Mouse (Mus musculus) cerebellum, adult 9-10 months (tissue): Measurements from ENCODE around the gene Olfr601.
"Not testable (repeated sequence)": the region's sequence is repeated elsewhere in the genome, so short reads cannot be mapped to it uniquely, and the experiment has no call there.

Source experiments
- DNase-seq: peaks from one replicate; pipeline ENCODE4 v3.0.0; 2022

Gene Olfr601

DNA sequence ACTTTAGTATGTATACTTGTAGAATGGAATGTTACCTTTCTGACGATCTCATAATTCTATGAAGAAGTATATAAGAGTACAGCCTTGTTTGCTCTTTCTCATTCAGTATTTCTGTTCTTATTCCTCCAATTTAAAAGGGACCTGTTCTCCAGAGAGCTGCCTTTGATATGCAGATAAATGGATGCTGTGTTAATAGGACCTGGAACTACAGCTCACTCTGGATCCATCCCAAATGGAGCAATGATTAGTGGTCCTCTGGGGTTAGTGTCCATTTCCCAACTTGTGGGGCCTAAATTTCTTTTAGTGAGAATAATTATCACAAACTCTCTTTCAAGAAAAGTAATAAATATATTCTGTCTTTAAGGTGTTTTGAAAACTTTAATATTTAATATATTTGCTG, at the start of gene Olfr601:
Gene Olfr601, minus strand, starts transcription at position 101 of the 400 bp plus-strand sequence.
- no peak for DNase-seq

DNA sequence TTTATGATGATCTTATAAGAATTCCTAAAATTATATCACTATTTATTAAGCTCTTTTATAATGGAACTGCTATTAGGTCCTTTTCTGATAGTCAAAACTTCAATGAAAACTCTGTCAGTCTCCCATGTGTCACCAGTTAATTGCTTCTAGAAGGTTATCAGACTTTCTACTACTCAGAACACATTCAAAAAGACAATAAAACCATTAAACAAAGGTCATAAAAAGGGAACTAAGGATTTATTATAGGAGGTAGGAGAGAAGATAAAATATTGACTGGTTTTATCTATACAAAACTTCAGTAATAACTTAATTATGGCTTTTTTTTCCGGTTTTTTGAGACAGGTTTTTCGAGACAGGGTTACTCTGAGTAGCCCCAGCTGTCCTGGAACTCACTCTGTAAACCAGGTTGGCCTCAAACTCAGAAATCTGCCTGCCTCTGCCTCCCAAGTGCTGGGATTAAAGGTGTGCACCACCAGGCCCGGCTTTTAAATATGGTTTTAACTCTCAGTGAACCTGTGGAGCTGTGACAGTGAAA, 44.1 kb upstream of the Olfr601 start:
- not testable (repeated sequence) for DNase-seq

DNA sequence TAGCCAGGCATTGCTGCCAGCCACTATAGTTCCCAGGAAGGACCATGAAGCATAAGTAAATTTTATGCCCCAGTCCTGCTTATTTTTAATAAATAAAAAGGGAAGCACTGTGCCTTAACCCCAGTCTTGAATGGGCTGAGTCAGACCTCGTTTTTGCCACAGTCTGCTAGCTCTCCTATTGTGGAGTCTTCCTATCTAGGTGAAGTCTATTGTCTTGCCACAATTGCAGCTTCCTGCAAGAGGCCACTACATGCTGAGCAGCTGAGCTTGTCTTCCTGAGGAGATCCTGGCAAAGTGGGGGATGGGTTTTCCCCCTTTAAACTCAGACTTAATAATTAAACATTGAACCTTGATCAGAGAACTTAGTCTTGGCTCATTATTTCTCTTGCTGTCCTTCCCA, 36.5 kb upstream of the Olfr601 start:
- no peak for DNase-seq

DNA sequence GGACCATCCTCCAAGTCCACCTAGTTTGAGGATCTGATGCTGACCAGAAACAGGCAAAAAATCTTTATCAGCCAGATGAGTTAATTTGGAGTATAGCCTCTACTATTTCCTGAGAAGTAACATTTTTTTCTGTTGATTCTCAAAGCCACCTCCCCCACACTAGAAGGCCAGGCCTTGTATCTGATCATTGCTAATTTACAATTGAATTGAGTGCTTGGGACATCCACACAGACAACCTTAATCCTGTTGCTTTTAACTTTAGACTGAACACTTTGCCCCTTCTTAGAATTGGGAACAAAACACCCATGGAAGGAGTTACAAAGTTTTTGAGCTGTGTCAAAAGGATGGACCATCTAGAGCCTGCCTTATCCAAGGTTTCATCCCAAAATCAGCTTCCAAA, 35.3 kb upstream of the Olfr601 start:
- no peak for DNase-seq

DNA sequence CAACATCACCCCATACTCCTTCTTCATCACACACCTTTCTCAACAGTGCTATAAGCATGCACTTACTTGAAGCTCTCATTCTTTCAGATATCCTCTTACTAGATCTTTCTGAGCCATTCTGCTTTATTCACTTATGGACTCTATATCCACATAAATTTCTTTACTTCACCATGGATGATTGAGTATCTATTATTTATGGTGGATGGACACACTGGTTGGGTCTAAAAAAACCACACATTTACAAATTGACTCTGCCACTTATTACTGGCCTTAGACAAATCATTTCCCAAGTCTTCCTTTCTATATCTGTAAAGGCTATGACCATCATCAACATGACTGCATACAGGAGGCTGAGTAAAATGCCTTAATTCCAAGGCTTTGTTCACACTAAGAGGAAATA, 23.6 kb upstream of the Olfr601 start, which contains the start of gene Olfr603:
Gene Olfr603, minus strand, starts transcription at position 101 of the 400 bp plus-strand sequence.
- no peak for DNase-seq

DNA sequence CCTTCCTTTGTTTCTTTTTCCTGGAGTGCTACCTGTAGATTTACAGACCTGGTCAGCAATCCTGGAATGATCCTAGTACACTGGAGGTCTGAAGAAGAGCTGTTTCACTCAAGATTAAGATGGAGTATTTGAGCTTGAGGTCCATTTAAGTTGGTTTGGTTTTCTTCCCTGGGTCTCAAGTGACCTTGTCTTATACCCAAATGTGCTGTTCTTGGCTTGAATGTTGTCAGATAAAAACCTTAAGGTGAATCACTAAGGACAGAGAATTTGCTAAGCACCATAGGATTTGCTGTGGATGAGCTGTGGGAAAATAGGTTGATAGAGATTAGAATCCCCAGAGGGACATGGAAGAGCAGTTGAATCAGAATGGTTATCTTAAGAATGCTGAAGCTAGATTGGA, 12.9 kb downstream of the Olfr601 start, which contains the start of gene Olfr600:
Gene Olfr600, minus strand, starts transcription at position 101 of the 400 bp plus-strand sequence.
- no peak for DNase-seq

DNA sequence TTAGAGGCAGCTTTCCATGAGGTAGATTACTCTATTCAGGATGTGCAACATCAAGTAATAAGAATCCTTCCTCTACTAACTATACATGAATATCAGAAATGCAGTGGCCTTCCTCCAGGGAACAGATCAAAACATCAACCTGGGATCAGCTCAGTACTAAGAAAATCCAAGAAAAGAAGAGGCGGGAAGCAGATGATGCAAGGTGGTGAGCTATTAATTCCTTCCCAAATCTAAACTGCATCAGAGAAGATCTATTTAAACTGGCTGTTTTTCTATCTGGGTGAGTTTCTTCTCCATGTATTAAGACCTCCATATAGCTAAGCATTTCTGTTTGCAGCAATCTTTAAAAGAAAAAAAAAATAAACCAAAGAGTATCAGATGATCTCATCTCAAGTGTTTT, 26.8 kb downstream of the Olfr601 start, which contains the start of gene Olfr599:
Gene Olfr599, plus strand, starts transcription at position 301 of the 400 bp plus-strand sequence.
- no peak for DNase-seq

DNA sequence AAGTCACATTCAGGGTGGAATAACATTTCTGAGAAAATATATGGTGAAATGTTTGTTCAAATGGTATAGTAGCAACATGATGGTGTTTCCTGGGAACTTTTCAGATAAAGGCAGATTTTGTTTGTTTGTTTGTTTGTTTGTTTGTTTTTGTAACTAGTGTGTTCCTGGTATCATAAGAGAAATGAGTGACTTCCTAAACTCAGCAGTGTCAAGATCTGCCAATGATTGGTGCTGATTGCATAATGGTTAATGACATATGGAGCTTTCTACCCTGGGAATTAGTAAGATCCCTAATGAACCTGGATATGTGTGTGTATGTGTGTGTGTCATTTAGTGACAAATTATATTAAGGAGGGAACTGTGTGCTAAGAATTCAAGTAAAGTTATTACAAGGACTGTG, 39.2 kb downstream of the Olfr601 start, which contains the start of gene Olfr598:
Gene Olfr598, plus strand, starts transcription at position 301 of the 400 bp plus-strand sequence.
- DNase-seq: no peak

DNA sequence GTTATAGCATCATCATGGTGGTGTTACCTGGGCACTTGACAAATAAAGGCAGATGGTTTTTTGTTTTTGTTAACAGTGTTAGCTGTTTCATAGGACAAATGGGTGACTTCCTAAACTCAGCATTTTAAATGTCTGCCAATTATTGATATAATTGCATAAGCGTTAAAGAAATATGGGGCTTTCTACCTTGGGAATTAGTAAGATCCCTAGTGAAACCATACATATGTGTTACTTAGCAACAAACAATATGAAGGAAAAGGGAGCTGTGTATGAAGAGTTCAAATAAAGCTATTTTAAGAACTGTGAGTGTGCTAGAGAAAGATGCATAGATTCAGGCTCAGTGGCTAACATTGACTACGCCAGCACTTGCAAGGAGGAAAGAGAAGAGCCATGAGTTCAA, 46.4 kb downstream of the Olfr601 start, which contains the start of gene Olfr597:
Gene Olfr597, plus strand, starts transcription at position 301 of the 400 bp plus-strand sequence.
- not testable (repeated sequence) for DNase-seq
